Mouse (Mus musculus): ENCODE data around the gene Olfr462. TPM values are rescaled to one million over a fixed set of nuclear protein-coding genes. Genes with fewer than 3 reads are reported as not detected.

The Olfr462 gene
- not detected in 2 replicates for polyA plus RNA-seq (2016; fragmentation: Nextera tagmentation; extraction: Ambion mirVana)

- Histone ChIP-seq H3K9me3 (no peaks in the 10 kb centered on the region), H3K27ac (no peak within 1 kb of the TSS), H3K36me3 (replicated peaks) (no peaks in the 10 kb centered on the region), H3K4me1 (no peaks in the 10 kb centered on the region), H3K27me3 (ENCODE audit: poor library complexity, severe bottlenecking) (no peaks in the 10 kb centered on the region), H3K4me3 (no peak within 1 kb of the TSS)
- WGBS: 94% methylated on average over 6 of the region's 6 CpGs
- no peak for DNase-seq (ENCODE audit: extremely low spot score, low spot score)
Observed at GRCm38 (mm10) chr11:87892168-87892567, at the start of gene Olfr462. Olfr462 (minus strand) TSS chr11:87892268.

- Histone ChIP-seq H3K4me3 (no peak overlapping the region), H3K36me3 (replicated peaks) (no peaks in the 10 kb centered on the region), H3K27me3 (ENCODE audit: poor library complexity, severe bottlenecking) (no peaks in the 10 kb centered on the region), H3K27ac (no peak overlapping the region), H3K4me1 (no peaks in the 10 kb centered on the region), H3K9me3 (peaks cover 1% of the 10 kb centered on the region; the same call in 1 of the 2 replicates)
- WGBS: 81% methylated on average over 3 of the region's 3 CpGs
- DNase-seq (ENCODE audit: extremely low spot score, low spot score): no peak
Observed at GRCm38 (mm10) chr11:87935467-87935866, 43.4 kb upstream of the Olfr462 start.

GRCm38 (mm10) chr11:87933731-87934130, 41.7 kb upstream of the Olfr462 start:
- Histone ChIP-seq H3K4me3 (no peak overlapping the region), H3K36me3 (replicated peaks) (no peaks in the 10 kb centered on the region), H3K9me3 (peaks cover 3% of the 10 kb centered on the region; the same call in 1 of the 2 replicates), H3K27me3 (ENCODE audit: poor library complexity, severe bottlenecking) (no peaks in the 10 kb centered on the region), H3K27ac (no peak overlapping the region), H3K4me1 (no peaks in the 10 kb centered on the region)
- WGBS: 81% methylated on average over 2 of the region's 2 CpGs
- no peak for DNase-seq (ENCODE audit: extremely low spot score, low spot score)

GRCm38 (mm10) chr11:87930348-87930747, 38.3 kb upstream of the Olfr462 start:
- Histone ChIP-seq H3K4me1 (no peaks in the 10 kb centered on the region), H3K9me3 (peaks cover 3% of the 10 kb centered on the region; the same call in 1 of the 2 replicates), H3K27me3 (ENCODE audit: poor library complexity, severe bottlenecking) (no peaks in the 10 kb centered on the region), H3K36me3 (replicated peaks) (no peaks in the 10 kb centered on the region), H3K27ac (no peak overlapping the region), H3K4me3 (no peak overlapping the region)
- 93% methylated on average over 2 of the region's 2 CpGs for WGBS
- no peak for DNase-seq (ENCODE audit: extremely low spot score, low spot score)

- H3K27ac ChIP-seq: no peak within 1 kb of the TSS
- DNase-seq (ENCODE audit: extremely low spot score, low spot score): peak; percentile 27
Observed at GRCm38 (mm10) chr11:87920966-87921365, 28.9 kb upstream of the Olfr462 start, which contains the start of gene Olfr464. Olfr464 (minus strand) TSS chr11:87920967.

GRCm38 (mm10) chr11:87920301-87920700, 28.2 kb upstream of the Olfr462 start:
- no peaks in the 10 kb centered on the region for H3K9me3 ChIP-seq
- no peak overlapping the region for H3K4me3 ChIP-seq
- no peak overlapping the region for H3K27ac ChIP-seq
- 74% methylated on average over 2 of the region's 2 CpGs for WGBS
- DNase-seq (ENCODE audit: extremely low spot score, low spot score): no peak
- no peaks in the 10 kb centered on the region for H3K4me1 ChIP-seq
- no peaks in the 10 kb centered on the region for H3K36me3 ChIP-seq (replicated peaks)
- H3K27me3 ChIP-seq (ENCODE audit: poor library complexity, severe bottlenecking): no peaks in the 10 kb centered on the region

More at GRCm38 (mm10) chr11:87920966-87921365, 28.9 kb upstream of the Olfr462 start, which contains the start of gene Olfr464:
- H3K4me3 ChIP-seq: no peak within 1 kb of the TSS
- no peaks in the 10 kb centered on the region for H3K4me1 ChIP-seq
- H3K36me3 ChIP-seq (replicated peaks): no peaks in the 10 kb centered on the region
- WGBS: 32% methylated on average over 5 of the region's 5 CpGs
- H3K9me3 ChIP-seq: no peaks in the 10 kb centered on the region
- H3K27me3 ChIP-seq (ENCODE audit: poor library complexity, severe bottlenecking): no peaks in the 10 kb centered on the region

GRCm38 (mm10) chr11:87916005-87916404, 23.9 kb upstream of the Olfr462 start:
- no peaks in the 10 kb centered on the region for H3K4me1 ChIP-seq
- DNase-seq (ENCODE audit: extremely low spot score, low spot score): no peak
- no peaks in the 10 kb centered on the region for H3K36me3 ChIP-seq (replicated peaks)
- no peak overlapping the region for H3K4me3 ChIP-seq
- H3K27me3 ChIP-seq (ENCODE audit: poor library complexity, severe bottlenecking): no peaks in the 10 kb centered on the region
- no peak overlapping the region for H3K27ac ChIP-seq
- 92% methylated on average over 1 of the region's 1 CpGs for WGBS
- H3K9me3 ChIP-seq: no peaks in the 10 kb centered on the region

- Histone ChIP-seq H3K4me3 (no peak overlapping the region), H3K4me1 (no peaks in the 10 kb centered on the region), H3K36me3 (replicated peaks) (no peaks in the 10 kb centered on the region), H3K27me3 (ENCODE audit: poor library complexity, severe bottlenecking) (no peaks in the 10 kb centered on the region), H3K9me3 (no peaks in the 10 kb centered on the region), H3K27ac (no peak overlapping the region)
- no peak for DNase-seq (ENCODE audit: extremely low spot score, low spot score)
- WGBS: 84% methylated on average over 3 of the region's 3 CpGs
Observed at GRCm38 (mm10) chr11:87904331-87904730, 12.3 kb upstream of the Olfr462 start.

- no peak within 1 kb of the TSS for H3K27ac ChIP-seq
- no peak within 1 kb of the TSS for H3K4me3 ChIP-seq
- H3K27me3 ChIP-seq (ENCODE audit: poor library complexity, severe bottlenecking): no peaks in the 10 kb centered on the region; the same call in 1 of the 2 replicates
- no peaks in the 10 kb centered on the region for H3K9me3 ChIP-seq
- H3K4me1 ChIP-seq: no peaks in the 10 kb centered on the region
- no peaks in the 10 kb centered on the region for H3K36me3 ChIP-seq (replicated peaks)
- no peak for DNase-seq (ENCODE audit: extremely low spot score, low spot score)
Observed at GRCm38 (mm10) chr11:87897287-87897686, 5.2 kb upstream of the Olfr462 start, which contains the start of gene Olfr463. Olfr463 (minus strand) TSS chr11:87897387.

GRCm38 (mm10) chr11:87884856-87885255, 7.2 kb downstream of the Olfr462 start:
- no peak overlapping the region for H3K4me3 ChIP-seq
- peaks cover 8% of the 10 kb centered on the region for H3K4me1 ChIP-seq
- H3K27ac ChIP-seq: no peak overlapping the region
- no peaks in the 10 kb centered on the region for H3K9me3 ChIP-seq
- DNase-seq (ENCODE audit: extremely low spot score, low spot score): no peak
- WGBS: 87% methylated on average over 5 of the region's 5 CpGs
- no peaks in the 10 kb centered on the region for H3K27me3 ChIP-seq (ENCODE audit: poor library complexity, severe bottlenecking)
- H3K36me3 ChIP-seq (replicated peaks): no peaks in the 10 kb centered on the region

GRCm38 (mm10) chr11:87883493-87883892, 8.6 kb downstream of the Olfr462 start:
- Histone ChIP-seq H3K4me3 (no peak overlapping the region), H3K36me3 (replicated peaks) (no peaks in the 10 kb centered on the region), H3K27me3 (ENCODE audit: poor library complexity, severe bottlenecking) (no peaks in the 10 kb centered on the region), H3K4me1 (peaks cover 8% of the 10 kb centered on the region), H3K27ac (no peak overlapping the region), H3K9me3 (no peaks in the 10 kb centered on the region)
- 40% methylated on average over 5 of the region's 5 CpGs for WGBS
- no peak for DNase-seq (ENCODE audit: extremely low spot score, low spot score)

- 81% methylated on average over 4 of the region's 4 CpGs for WGBS
- no peaks in the 10 kb centered on the region for H3K9me3 ChIP-seq
Observed at GRCm38 (mm10) chr11:87881714-87882113, 10.4 kb downstream of the Olfr462 start.

GRCm38 (mm10) chr11:87879826-87880225, 12.2 kb downstream of the Olfr462 start:
- WGBS: 84% methylated on average over 9 of the region's 9 CpGs
- no peak for DNase-seq (ENCODE audit: extremely low spot score, low spot score)
- Histone ChIP-seq H3K27me3 (ENCODE audit: poor library complexity, severe bottlenecking) (no peaks in the 10 kb centered on the region), H3K9me3 (no peaks in the 10 kb centered on the region), H3K4me1 (peaks cover 8% of the 10 kb centered on the region), H3K4me3 (no peak overlapping the region), H3K27ac (no peak overlapping the region), H3K36me3 (replicated peaks) (no peaks in the 10 kb centered on the region)

More at GRCm38 (mm10) chr11:87881714-87882113, 10.4 kb downstream of the Olfr462 start:
- Histone ChIP-seq H3K27ac (no peak overlapping the region), H3K36me3 (replicated peaks) (no peaks in the 10 kb centered on the region), H3K4me3 (no peak overlapping the region), H3K27me3 (ENCODE audit: poor library complexity, severe bottlenecking) (no peaks in the 10 kb centered on the region), H3K4me1 (peaks cover 8% of the 10 kb centered on the region)
- no peak for DNase-seq (ENCODE audit: extremely low spot score, low spot score)

GRCm38 (mm10) chr11:87875436-87875835, 16.6 kb downstream of the Olfr462 start, which contains the start of gene Epx:
Epx (minus strand) TSS chr11:87875536.
- Histone ChIP-seq H3K27me3 (ENCODE audit: poor library complexity, severe bottlenecking) (no peaks in the 10 kb centered on the region), H3K4me3 (no peak within 1 kb of the TSS), H3K27ac (no peak within 1 kb of the TSS), H3K9me3 (no peaks in the 10 kb centered on the region), H3K4me1 (peaks cover 5% of the 10 kb centered on the region), H3K36me3 (replicated peaks) (no peaks in the 10 kb centered on the region)
- 85% methylated on average over 6 of the region's 6 CpGs for WGBS
- DNase-seq (ENCODE audit: extremely low spot score, low spot score): no peak

All from forebrain, embryonic 10.5 days (tissue).